Mouse (Mus musculus) E14TG2a.4 (cell line): ENCODE measurements around the gene Mpeg1.

Experiments
- CTCF ChIP-seq: conservative IDR thresholded peaks from 2 replicates; pipeline ENCODE4 v1.5.1; 2014; ENCODE audit warnings: low read length
- NANOG ChIP-seq: IDR thresholded peaks from 2 replicates; pipeline ENCODE4 v1.6.1; 2014; ENCODE audit warnings: borderline replicate concordance, low read length, mixed read lengths

- no peak for TF ChIP-seq CTCF
- no peak for TF ChIP-seq NANOG
These were observed 23.6 kb downstream of the Mpeg1 start for GRCm38 (mm10) chr19:12484210-12484609.
